Mouse (Mus musculus) layer of hippocampus, postnatal 10 days (tissue): ENCODE results near the gene Riox1. TPM values are rescaled to one million over a fixed set of nuclear protein-coding genes. Genes with fewer than 3 reads are reported as not detected.
"Not testable (repeated sequence)": the region's sequence is repeated elsewhere in the genome, so short reads cannot be mapped to it uniquely, and the experiment has no call there.

Experiments
- DNase-seq, 2 experiments: peaks; one replicate each; pipeline ENCODE4 v3.0.0; 2021; ENCODE audit warnings: low spot score in 2 of 2
- long read RNA-seq: library from polyadenylated mRNA; stranded (forward); transcript quantifications from one replicate; pipeline ENCODE4 v2.0.0, GENCODE M21; 2023
- total RNA-seq, 2 experiments: library from RNA; stranded (reverse); gene quantifications; 2 replicates each; pipeline ENCODE4 v1.2.3; 2021

Riox1 gene
- total RNA-seq, result 10 to 100 TPM; 14.3 to 16.4 TPM
- long read RNA-seq, transcript Riox1-201 (1 exons, 2,344 nt), result major isoform, 34 of 34 reads
- long read RNA-seq, partial matches to known transcripts, result 0 of 34 reads
- long read RNA-seq, other reads (novel, unspliced or antisense), result 0 of 34 reads

- peak; percentile 71 to 85 for DNase-seq
Measured at GRCm38 (mm10) chr12:83950493-83950839, at the start of gene Riox1. TSS of gene Riox1 (plus strand) at chr12:83950608.

GRCm38 (mm10) chr12:83910451-83910850 is 40.0 kb upstream of the Riox1 start:
- DNase-seq, result no peak

GRCm38 (mm10) chr12:83914202-83914740 is 36.1 kb upstream of the Riox1 start:
- DNase-seq, result no peak

GRCm38 (mm10) chr12:83914797-83915196 is 35.6 kb upstream of the Riox1 start:
- no peak for DNase-seq

- DNase-seq, result no peak
Measured at GRCm38 (mm10) chr12:83916884-83917283, 33.5 kb upstream of the Riox1 start.

- peak; percentile 25 to 44 for DNase-seq
Measured at GRCm38 (mm10) chr12:83920721-83921441, 29.5 kb upstream of the Riox1 start.

- peak; percentile 98 for DNase-seq
Measured at GRCm38 (mm10) chr12:83921535-83922381, 28.6 kb upstream of the Riox1 start, which contains the start of gene Numb. TSS of gene Numb (minus strand) at chr12:83921934.

GRCm38 (mm10) chr12:83922724-83923485 is 27.5 kb upstream of the Riox1 start:
- DNase-seq, result no peak

GRCm38 (mm10) chr12:83923486-83923859 is 26.9 kb upstream of the Riox1 start:
- no peak for DNase-seq

GRCm38 (mm10) chr12:83924332-83924731 is 26.1 kb upstream of the Riox1 start:
- DNase-seq, result no peak

- DNase-seq, result no peak
Measured at GRCm38 (mm10) chr12:83925160-83925703, 25.2 kb upstream of the Riox1 start.

- DNase-seq, result no peak
Measured at GRCm38 (mm10) chr12:83926061-83926460, 24.3 kb upstream of the Riox1 start.

- DNase-seq, result no peak
Measured at GRCm38 (mm10) chr12:83927747-83928146, 22.7 kb upstream of the Riox1 start.

GRCm38 (mm10) chr12:83929186-83929804 is 21.1 kb upstream of the Riox1 start:
- no peak for DNase-seq

- no peak for DNase-seq
Measured at GRCm38 (mm10) chr12:83937600-83937999, 12.8 kb upstream of the Riox1 start.

GRCm38 (mm10) chr12:83938592-83938991 is 11.8 kb upstream of the Riox1 start:
- DNase-seq, result not testable (repeated sequence)

GRCm38 (mm10) chr12:83939332-83939731 is 11.1 kb upstream of the Riox1 start:
- DNase-seq, result no peak

GRCm38 (mm10) chr12:83940031-83940430 is 10.4 kb upstream of the Riox1 start:
- no peak for DNase-seq

- no peak for DNase-seq
Measured at GRCm38 (mm10) chr12:83941938-83942337, 8.5 kb upstream of the Riox1 start.

- no peak for DNase-seq
Measured at GRCm38 (mm10) chr12:83947260-83947811, 3.1 kb upstream of the Riox1 start.
